Mouse (Mus musculus): ENCODE measurements around the gene Lcn2. TPM values are rescaled to one million over a fixed set of nuclear protein-coding genes. Genes with fewer than 3 reads are reported as not detected.

Gene Lcn2
- polyA plus RNA-seq (2012; rRNA removed), result 0.18 and 0.80 TPM in 2 replicates

DNA sequence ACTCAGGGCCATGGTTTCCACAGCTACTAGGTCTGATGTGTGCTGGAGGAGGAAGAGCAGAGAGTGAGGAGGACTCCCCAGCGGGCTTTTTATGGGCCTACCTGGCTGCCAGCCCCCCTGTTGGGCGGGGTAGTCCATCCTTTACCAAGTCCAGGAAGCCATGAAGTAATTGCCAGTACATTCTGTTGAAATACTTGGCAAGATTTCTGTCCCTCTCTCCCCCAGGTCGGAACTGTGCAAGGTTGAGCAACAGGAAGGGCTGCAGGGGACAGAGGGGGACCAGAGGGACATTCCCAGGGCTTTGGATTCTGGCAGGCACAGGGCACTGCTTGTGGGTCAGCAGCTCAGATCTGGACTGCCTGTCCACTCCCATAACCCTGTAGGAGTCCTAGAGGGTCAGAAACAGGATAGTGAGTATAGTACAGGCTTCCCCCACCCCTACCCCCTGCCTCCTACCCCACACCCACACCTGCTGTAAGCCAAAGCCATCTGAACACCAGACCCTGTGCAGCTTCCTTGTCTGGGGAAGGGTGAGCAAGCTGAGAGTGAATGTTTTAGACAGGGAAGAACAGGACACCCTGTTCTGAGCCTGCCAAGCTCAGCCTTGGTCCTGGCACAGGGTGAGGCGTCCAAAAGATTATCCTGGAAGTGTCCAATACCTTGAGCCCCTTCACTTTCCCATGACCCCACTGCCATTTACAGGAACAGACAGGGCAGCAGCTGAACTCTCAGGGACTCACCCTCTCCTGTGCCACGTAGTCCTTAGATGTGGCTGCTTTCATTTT, at the start of gene Lcn2:
TSS of gene Lcn2 (minus strand) at position 547 of the 785 bp plus-strand sequence.
- no peak for DNase-seq (ENCODE audit: extremely low spot score in 1 of 2, low spot score in 1 of 2)

DNA sequence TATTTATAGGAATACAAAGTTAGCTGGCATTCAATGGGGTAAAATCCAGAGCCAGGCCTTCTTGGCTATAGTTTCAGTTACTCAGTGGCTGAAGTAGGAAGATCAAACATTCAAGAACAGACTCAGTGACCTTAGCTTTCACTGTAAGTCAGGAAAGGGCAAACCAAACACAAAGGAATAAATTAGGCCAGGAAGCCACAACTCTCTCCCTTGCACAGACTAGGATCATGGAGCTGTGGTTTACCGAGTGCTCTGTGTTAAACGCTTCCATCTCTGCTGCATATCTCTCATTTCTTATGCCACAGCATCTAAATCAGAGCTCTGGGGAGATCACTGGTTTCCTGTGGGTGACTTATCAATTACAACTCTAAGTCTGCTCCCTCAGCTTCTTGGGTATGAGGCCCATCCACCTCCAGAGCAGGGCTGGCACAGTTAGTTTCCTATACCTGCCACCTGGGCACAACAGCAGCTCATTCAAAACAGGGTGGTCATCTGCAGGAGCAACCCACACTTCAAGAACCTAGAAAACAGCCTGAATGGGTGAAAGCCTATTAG, 49.6 kb upstream of the Lcn2 start:
- DNase-seq (ENCODE audit: extremely low spot score in 1 of 2, low spot score in 1 of 2), result no peak

DNA sequence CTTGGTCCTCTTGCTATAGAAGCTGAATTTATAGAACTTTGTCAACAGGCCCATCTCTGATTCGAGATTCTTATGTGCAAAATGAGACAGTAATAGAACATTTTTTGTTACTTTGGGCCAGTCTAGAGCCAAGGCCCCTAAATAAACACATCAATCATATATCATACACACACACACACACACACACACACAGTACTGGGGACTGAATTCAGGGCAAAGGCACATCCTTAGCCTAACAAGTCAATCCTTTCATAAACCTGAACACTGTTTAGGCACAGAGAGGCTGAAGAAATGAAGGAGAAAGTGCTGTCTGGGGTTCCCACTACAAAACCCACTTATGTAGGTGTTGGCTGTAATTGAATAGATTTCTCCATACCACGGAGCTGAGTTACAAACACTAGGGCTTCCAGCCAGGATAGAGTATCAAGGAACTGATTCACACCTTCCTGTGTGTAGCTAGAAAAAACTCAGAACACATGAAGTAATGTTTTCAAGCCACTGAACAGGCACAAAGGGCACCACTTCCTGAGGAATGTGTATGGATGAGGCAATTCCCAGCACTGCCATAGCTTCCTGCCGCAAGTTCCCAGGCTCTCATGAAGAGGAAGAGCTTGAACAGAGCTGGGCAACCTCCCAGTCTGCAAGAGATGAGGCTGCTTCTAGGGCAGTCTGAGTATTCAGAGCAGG, 48.8 kb upstream of the Lcn2 start:
- no peak for DNase-seq (ENCODE audit: extremely low spot score in 1 of 2, low spot score in 1 of 2)

DNA sequence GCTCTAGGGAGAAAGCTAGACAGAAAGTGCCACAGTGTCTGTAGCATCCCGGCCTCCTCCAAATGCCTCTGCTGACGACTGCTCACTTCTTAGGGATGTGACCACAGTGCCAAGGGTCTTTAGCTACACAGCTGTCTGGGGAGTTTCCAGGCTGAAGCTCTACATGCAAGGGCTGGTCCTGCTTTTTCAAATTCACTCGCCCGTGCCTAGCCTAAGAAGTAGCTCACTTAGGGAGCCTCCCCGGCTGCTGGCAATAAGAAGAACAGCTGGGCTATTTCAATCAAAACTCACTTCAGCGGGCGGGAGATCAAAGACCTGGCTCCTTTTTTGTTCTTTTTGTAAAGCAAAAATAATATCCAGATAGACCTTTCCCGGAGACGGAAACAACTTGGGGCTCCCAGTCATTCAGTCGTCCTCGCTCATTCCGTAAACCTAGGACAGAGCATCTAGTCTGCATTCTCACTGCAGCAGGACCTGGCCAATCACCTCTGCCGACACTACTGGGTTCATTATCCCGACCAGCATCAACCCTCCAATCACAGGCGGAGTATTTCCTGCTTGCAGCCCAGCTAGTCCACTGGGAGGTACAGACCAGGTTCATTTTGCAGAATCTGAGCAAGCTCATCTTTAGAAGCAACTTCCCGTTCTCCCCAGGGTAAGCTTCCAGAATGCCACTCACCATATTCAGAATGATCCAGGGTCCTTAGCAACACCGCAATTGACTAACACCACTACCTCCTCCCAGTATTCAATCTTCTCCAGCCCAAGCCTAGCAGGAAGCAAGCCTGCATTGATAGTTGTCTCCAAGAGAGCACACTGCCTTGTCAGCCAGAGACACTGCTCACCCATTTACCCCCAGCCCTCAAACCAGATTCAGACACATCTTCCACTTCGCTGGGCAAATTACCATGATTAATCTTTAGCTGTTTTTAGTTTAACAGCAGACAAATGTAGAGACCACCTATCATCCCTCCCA, 42.9 kb upstream of the Lcn2 start:
- DNase-seq (ENCODE audit: extremely low spot score in 1 of 2, low spot score in 1 of 2), result peak; percentile 94

DNA sequence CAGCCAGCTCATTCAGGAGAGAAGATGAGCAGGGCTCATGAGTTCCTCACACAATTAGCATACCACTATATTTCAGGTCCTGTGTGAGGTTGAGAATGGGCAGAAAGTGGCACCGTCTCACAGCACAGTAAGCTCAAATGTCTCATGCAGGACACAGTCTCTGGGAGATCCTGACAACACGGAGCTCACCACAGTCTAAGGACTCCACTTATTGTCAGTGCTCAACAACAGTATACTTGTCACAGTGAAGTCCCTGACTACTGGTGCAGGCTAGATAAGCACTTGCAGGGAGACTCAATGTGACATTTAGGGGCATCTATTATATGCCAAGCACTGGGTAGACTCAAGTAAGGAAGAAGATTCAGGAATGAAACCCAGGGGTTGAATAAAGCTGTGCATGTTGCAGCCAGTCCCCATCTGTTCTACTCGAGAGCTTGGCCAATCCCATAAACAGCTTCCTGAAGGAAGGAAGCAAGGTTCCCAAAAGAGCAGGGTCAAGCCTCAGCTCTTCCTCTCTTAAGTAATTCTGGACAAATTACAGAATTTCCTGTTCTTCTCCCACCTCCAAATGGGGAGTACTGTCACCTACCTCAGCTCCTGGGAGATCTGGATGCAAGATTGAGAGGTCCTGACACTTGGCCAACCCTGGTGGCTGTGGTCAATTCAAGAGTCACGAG, 41.3 kb upstream of the Lcn2 start:
- no peak for DNase-seq (ENCODE audit: extremely low spot score in 1 of 2, low spot score in 1 of 2)

DNA sequence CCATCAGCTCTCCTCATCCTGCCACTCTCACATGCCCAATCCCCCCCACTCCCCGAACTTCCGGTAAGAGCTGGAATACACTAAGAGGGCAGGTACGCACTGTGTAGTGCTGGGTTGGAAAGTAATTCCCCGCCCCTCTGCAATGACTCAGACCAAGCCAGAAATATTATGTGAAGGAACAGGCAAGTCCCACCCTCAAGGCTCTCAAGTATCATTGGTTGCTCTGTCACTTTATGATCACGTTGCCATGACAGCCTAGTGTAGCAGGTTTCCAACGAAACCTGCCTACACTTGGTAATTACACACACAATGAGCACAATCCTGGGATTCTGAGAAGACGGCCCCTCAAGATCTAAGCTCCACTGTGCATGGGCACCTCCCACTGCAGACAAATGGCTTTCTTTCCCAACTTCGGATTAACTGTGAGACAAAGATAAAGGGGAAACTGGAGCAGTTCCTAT, 40.2 kb upstream of the Lcn2 start:
- peak; percentile 79 to 83 for DNase-seq (ENCODE audit: extremely low spot score in 1 of 2, low spot score in 1 of 2)

DNA sequence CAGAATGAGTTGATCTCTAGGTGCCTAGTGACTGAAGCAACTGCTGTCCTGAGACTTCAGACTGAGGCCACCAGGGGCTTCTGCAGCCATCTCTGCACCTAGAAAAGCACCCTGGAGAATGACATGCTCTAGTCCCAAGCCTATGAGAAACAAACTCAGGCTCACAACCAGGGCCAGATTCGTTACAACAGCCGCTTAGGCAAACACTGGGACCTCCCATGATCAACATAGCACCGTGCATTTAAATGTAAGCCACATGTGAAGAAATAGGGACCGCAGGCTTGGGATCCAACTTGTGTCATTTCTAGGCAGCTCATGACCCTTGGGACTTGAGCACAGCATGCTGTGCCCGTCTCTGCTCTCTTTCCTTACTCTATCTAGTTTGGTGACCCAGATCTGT, 39.7 kb upstream of the Lcn2 start:
- DNase-seq (ENCODE audit: extremely low spot score in 1 of 2, low spot score in 1 of 2), result no peak

DNA sequence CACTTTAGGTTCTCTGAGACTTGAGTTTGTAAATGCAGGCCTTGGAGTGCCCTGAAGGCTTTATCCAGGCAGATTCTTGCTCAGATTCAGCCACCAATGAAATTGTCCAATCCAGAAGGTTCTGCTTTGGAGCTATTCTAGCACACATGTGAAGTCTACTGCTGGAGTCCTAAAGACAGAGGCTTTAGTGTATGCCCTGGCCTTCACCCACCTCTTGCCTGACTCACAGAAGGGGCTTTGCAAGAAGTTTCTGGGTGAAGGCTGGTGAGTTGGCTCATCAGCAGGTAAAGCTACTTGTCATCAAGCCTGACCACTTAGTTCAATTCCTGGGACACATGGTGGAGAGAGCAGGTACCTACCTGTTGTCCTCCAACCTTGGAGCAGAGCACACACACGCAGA, 38.1 kb upstream of the Lcn2 start:
- DNase-seq (ENCODE audit: extremely low spot score in 1 of 2, low spot score in 1 of 2), result no peak

DNA sequence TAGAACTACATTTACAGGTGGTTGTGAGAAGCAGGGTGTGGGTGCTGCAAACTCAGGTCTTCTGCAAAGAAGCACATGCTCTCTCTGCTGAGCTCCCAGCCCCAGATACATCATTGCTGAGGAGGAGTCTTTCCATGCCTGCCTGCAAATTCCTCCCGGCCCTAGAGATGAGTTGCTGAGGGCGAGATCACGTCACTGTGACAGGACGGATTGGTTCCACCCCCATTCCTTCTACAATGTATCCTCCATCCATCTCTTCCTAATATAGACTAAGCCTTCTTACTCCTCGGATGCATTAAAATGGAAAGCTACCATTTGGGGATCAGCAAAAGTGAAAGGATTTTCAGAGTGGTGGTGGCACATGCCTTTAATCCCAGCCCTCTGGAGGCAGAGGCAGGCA, 37.5 kb upstream of the Lcn2 start:
- peak; percentile 49 to 65 for DNase-seq (ENCODE audit: extremely low spot score in 1 of 2, low spot score in 1 of 2)

DNA sequence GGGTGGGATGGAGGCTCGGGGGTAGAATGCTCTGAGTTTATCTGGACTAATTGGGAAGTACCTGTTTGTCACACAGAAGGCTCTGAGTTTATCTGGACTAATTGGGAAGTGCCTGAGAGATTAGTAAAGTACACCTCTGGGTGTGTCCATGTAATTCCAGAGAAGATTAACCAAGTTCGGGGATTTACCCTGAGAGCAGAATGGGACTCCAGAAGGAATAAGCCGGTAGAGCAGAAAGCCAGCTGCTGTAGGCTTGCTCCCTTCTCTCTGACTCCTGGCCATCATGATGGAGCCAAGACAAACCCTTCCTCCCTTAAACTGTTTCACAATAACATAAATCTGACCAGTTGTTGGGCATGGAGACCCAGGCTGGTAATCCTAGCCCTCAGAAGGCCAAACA, 36.7 kb upstream of the Lcn2 start:
- no peak for DNase-seq (ENCODE audit: extremely low spot score in 1 of 2, low spot score in 1 of 2)

DNA sequence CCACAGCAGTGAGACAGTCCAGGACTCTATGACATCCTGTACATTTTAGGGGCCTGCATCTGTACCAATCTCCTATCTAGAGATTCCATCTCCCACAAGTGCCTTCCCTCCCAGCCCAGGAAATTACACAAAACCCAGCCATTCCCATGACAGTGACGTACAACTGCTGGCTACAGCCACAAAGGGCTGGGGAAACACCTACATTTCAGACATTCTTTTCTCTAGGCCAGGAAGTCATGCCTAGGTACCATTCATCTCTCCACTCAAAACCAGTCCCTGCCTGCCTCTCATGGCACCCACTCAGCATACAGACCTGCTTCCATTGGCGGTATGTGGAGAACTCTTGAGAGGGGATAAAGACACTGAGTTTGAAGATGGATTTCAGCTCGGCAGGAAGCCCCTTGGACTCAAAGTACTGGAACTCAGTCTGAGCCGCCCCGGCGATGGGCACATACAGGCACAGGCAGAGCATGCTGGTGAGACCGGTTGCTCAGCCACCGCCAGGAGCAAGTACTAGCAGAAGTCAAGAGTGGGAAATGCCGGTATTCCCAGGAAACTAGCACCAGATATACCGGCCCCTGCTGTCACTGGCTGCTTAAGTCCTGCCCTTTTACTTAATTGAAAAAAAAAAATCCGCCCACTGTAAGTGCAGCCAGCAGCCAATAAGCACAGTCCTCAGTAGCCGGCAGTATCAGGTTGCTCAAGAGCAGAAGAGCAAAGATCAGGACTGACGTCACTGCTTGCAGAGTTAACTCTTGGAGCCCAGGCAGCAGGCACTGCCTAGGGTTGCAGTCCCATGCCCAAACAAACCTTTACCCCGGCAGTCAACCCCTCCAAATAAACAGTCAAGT, 35.7 kb upstream of the Lcn2 start:
- DNase-seq (ENCODE audit: extremely low spot score in 1 of 2, low spot score in 1 of 2), result peak in 1 of 2 experiments; percentile 52

DNA sequence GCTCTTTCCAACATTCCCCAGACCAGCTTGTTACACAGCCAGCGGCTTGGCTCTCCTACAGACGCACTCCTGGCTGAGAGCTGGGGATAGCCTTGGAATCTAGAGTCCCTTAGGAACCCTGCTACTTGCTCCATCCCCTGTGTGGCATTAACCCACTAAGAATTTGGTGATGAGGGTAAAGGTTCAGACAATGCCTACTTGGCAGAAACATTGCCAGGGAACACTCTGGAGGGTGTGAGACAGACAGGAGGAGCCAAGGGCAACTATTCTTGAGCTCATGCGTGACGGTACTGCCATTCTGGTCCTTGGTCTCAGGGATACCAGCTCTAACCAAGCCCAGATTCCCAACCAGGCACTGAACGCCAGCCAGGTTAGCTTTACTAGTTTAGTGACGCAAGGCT, 33.8 kb upstream of the Lcn2 start:
- no peak for DNase-seq (ENCODE audit: extremely low spot score in 1 of 2, low spot score in 1 of 2)

DNA sequence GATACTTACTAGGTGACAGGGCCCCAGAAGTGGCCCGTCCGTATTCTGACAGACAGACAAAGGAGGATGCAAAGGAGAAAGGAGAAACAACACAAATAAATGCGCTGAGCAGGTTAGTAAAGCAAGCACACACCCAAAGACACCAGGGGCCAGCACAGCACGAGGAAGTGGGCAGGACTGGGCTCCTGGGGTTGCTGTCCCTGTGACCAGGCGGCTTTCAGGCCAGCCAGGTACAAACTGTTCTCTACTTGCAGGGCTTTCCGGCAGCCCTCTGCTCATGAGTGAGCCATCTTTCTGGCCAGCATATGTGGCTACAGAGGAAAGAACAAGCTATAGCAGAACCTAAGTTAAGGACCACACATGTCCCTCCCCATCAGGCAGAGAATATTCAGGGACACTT, 32.6 kb upstream of the Lcn2 start:
- no peak for DNase-seq (ENCODE audit: extremely low spot score in 1 of 2, low spot score in 1 of 2)

DNA sequence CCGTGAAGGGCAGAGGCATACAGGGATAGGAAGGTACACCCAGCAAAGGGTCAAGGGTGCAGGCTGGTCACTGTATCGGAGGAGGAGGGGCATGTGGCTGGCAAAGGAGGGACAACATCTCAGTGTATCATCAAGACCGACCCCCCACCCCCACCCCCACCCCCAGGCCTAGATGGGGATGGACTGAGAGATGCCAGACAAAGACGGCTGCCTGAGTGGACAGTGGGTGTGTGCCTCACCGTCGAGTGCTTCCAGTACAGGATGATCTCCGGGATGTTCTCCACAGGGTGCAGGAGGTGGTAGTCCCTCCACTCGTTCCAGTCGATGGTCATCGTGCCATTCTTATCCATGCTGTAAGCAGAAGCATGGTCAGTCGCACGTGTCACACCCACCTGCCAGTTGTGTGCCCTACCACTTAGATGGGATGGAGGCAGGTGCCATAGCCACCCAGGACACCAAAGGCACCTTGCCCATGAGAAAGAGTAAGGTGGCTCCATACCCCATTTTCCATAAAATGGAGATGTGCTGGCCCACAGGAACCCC, 32.1 kb upstream of the Lcn2 start:
- DNase-seq (ENCODE audit: extremely low spot score in 1 of 2, low spot score in 1 of 2), result no peak

DNA sequence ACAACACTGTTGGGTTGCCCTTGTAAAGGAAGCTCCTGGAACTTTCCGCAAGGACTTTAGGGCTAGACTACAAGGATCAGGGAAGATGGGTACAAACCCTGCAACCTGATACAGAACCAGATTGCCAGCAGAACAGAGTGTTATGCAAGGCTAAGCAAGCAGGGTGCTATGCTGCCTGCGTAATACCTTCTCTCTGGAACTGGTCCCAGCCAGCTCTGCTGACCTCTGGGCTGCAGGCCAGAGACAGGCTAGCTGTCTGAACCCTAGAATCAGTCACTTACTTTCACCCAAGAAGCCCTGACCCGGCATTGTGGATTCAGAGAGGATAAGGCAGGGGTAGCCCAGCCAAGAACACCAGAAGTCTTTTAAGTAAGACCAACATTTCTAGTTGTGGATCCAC, 31.3 kb upstream of the Lcn2 start:
- no peak for DNase-seq (ENCODE audit: extremely low spot score in 1 of 2, low spot score in 1 of 2)

DNA sequence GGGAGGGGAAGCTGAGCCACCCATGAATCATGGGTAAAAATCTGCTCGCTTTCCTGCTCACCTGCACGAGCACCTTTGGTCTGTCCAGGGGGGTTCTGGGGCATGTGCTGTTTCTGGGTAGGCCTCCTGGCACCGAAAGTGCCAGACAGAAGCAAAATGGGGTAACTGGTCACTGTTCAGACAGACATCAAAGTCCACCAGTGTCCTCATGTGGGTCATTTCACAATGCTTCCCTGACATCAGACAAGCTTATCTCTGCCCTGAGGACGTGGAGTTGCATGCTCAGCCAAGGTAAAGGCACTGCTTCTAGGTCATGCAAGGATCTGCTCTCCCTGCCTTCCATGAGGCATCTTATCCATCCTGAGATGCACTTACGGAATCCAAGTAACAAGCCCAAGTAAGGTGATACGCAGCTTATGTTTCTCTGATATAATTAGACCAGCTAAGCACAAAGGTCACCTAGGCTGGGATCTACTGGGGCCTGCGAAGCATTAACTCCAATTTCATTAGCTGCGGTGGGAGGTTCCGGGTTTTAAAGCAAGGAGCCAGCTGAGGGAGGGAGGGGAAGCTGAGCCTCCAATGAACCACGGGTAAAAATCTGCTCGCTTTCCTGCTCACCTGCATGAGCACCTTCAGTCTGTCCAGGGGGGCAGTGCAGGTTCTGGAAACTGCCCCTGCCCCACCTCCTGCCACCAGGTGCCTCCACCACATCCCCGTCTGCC, 30.5 kb upstream of the Lcn2 start:
- no peak for DNase-seq (ENCODE audit: extremely low spot score in 1 of 2, low spot score in 1 of 2)

DNA sequence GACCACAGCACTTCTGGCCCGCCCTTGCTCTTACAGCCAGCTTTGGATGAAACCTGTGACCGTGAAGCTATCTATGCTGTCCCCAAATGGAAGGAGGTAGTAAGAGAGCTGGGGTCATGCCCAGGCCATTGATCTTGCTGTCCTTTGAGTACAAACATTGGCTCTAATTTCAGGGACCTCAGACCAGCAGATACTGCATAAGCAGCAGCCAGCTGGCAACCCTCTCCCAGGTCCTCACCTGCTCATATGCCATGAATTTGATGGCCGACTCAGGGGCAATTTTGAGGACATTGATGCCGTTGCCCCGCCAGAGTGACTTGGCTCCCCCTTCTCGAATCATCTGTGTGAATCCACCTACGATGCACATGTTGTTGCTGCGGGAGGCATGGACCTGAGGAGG, 29.4 kb upstream of the Lcn2 start:
- DNase-seq (ENCODE audit: extremely low spot score in 1 of 2, low spot score in 1 of 2), result no peak

DNA sequence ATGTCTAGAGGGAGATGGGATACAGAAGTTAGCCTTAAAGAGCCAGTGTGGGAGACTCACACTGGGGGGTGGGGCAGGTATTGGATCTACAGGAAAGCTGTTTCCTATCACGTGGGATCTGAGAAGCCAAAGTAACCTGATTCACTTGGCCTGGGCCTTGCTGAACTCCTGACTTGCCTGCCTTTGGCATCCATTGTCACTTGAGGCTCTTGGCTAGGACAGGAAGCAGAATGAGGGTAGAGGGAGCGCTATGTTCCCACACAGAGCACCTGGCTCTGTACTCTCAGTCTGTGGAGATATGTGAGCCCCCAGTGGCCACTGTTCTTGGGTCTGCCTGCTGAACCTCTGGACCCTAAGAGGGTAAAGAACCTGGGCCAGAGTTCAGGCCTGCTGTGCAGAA, 28.5 kb upstream of the Lcn2 start:
- DNase-seq (ENCODE audit: extremely low spot score in 1 of 2, low spot score in 1 of 2), result no peak

Data from frontal cortex, adult 2 months (tissue).